In genomic region chr1:110336303-110336702, GRCm38 (mm10) we compare ENCODE assay signal across 7 mouse cellular contexts.
DNase-seq lines count a peak whose midpoint lies in the region; ATAC-seq and TF ChIP-seq lines count a peak whose summit lies in the region.
"Not testable (repeated sequence)": the region's sequence is repeated elsewhere in the genome, so short reads cannot be mapped to it uniquely, and the experiment has no call there.

No protein-coding gene starts in this region.

- H3K27me3 ChIP-seq in MEL (ENCODE audit: control insufficient read depth in 1 of 2, insufficient read depth in 2 of 2, low read length in 2 of 2); forebrain, embryonic 16.5 days (replicated peaks; ENCODE audit: control insufficient read depth, insufficient read depth, low read length): not testable (repeated sequence)

- not testable (repeated sequence) for H3K4me1 ChIP-seq in MEL (ENCODE audit: control insufficient read depth in 1 of 2, insufficient read depth in 2 of 2, low read length in 2 of 2); forebrain, embryonic 16.5 days (replicated peaks; ENCODE audit: control insufficient read depth, insufficient read depth, low read length)

- DNase-seq in MEL (ENCODE audit: low read depth, low spot score) (peak; percentile 88), ZHBTc4 (ENCODE audit: low read depth, low spot score) (peak; percentile 37)
- peak; percentile 3 for DNase-seq in cerebellum, adult 11-12 months
- peak; percentile 3 for DNase-seq in cerebellum, adult 9-11 months
- DNase-seq in cerebellum, postnatal 36 days: peak; percentile 35 to 44
- peak; percentile 14 to 17 for DNase-seq in layer of hippocampus, postnatal 10 days (ENCODE audit: low spot score in 2 of 2)

- peak overlapping the region; percentile 75 for H3K9ac ChIP-seq in MEL (ENCODE audit: control insufficient read depth, low read depth, low read length, poor library complexity, severe bottlenecking)
- not testable (repeated sequence) for H3K9ac ChIP-seq in forebrain, embryonic 16.5 days (replicated peaks; ENCODE audit: low read depth, low read length)

- H3K79me2 ChIP-seq in MEL (ENCODE audit: control insufficient read depth, insufficient read depth, low read length, poor library complexity): not testable (repeated sequence)

- TF ChIP-seq POLR2A in MEL (IDR thresholded peaks at IDR 0.05; ENCODE audit: control insufficient read depth in 1 of 2, insufficient read depth in 1 of 2, low read depth in 1 of 2, low read length in 2 of 2, poor library complexity in 1 of 2): peak in 1 of 2 experiments; percentile 27; a peak in 1 of 4 replicates

- ATAC-seq in forebrain, embryonic 16.5 days: peak; percentile 67

- TF ChIP-seq RAD21 in MEL (IDR thresholded peaks at IDR 0.05; ENCODE audit: low read depth, low read length): not testable (repeated sequence)

- H3K9me3 ChIP-seq in MEL (replicated peaks; ENCODE audit: insufficient read depth, low read length); forebrain, embryonic 16.5 days (ENCODE audit: control insufficient read depth, low read length): not testable (repeated sequence)

- H3K36me3 ChIP-seq in MEL (ENCODE audit: control insufficient read depth in 1 of 2, insufficient read depth in 2 of 2, low read length in 2 of 2); forebrain, embryonic 16.5 days (ENCODE audit: control insufficient read depth, insufficient read depth): not testable (repeated sequence)

- TF ChIP-seq EP300 in MEL (IDR thresholded peaks at IDR 0.05; ENCODE audit: low read depth in 1 of 2, low read length in 2 of 2): not testable (repeated sequence)

- peak overlapping the region; percentile 58 to 67; a peak in 3 of 4 replicates for H3K4me3 ChIP-seq in MEL (ENCODE audit: control insufficient read depth in 1 of 2, insufficient read depth in 1 of 2, low read depth in 2 of 2, low read length in 2 of 2)
- H3K4me3 ChIP-seq in forebrain, embryonic 16.5 days (replicated peaks; ENCODE audit: low read length): not testable (repeated sequence)

- 61% methylated on average over 11 of the region's 11 CpGs for WGBS in forebrain, embryonic 16.5 days

- peak overlapping the region; percentile 49; the same call in 1 of the 2 replicates for H3K27ac ChIP-seq in MEL (ENCODE audit: control insufficient read depth, low read depth, low read length)
- H3K27ac ChIP-seq in forebrain, embryonic 16.5 days (ENCODE audit: low read length): not testable (repeated sequence)

- not testable (repeated sequence) for TF ChIP-seq CTCF in MEL (IDR thresholded peaks at IDR 0.05 in 2 of 3, conservative IDR thresholded peaks at IDR 0.05 in 1 of 3; ENCODE audit: control insufficient read depth in 1 of 3, insufficient read depth in 1 of 3, low read depth in 2 of 3, low read length in 3 of 3, poor library complexity in 1 of 3, severe bottlenecking in 1 of 3)

- H3K4me2 ChIP-seq in forebrain, embryonic 16.5 days (ENCODE audit: low read length): not testable (repeated sequence)

TF ChIP-seq in MEL, 35 proteins besides CTCF, POLR2A, EP300 and RAD21:
- peak; percentile 16; the same call in 1 of the 2 replicates for TF ChIP-seq ETS1 (IDR thresholded peaks at IDR 0.05; ENCODE audit: low read depth, low read length)
- TF ChIP-seq TCF12 (IDR thresholded peaks at IDR 0.05; ENCODE audit: low read depth, low read length): 0 out of 2 replicates have a peak, but pooled peaks have one; percentile 11
- TF ChIP-seq TBP (IDR thresholded peaks at IDR 0.05; ENCODE audit: low read depth, low read length): peak; percentile 77
- TF ChIP-seq TAL1 (IDR thresholded peaks at IDR 0.05; ENCODE audit: low read length): 0 out of 2 replicates have a peak, but pooled peaks have one; percentile 5

Comparison
In these comparisons a context has a peak if more than half of its experiments do, and no peak if none do; other contexts are left out.
1. DNase-seq: peak in every context shown above with its lines; median percentile 88 in MEL; 40 in cerebellum, postnatal 36 days; 37 in ZHBTc4; 16 in layer of hippocampus, postnatal 10 days; 3 in cerebellum, adult 11-12 months; 3 in cerebellum, adult 9-11 months.